Mouse (Mus musculus) leukemia stem cell, adult 10-12 weeks (primary cell): ENCODE data around the gene Rin1. TPM values are rescaled to one million over a fixed set of nuclear protein-coding genes. Genes with fewer than 3 reads are reported as not detected.

Experiments
- polyA plus RNA-seq: library from polyadenylated mRNA; stranded (reverse); fragments of >175 nt; gene quantifications from 2 replicates; pipeline ENCODE4 v1.2.3, GENCODE M21; 2012; ENCODE audit warnings: low replicate concordance

The Rin1 gene
- 0.43 and 0.90 TPM in 2 replicates for polyA plus RNA-seq

DNA sequence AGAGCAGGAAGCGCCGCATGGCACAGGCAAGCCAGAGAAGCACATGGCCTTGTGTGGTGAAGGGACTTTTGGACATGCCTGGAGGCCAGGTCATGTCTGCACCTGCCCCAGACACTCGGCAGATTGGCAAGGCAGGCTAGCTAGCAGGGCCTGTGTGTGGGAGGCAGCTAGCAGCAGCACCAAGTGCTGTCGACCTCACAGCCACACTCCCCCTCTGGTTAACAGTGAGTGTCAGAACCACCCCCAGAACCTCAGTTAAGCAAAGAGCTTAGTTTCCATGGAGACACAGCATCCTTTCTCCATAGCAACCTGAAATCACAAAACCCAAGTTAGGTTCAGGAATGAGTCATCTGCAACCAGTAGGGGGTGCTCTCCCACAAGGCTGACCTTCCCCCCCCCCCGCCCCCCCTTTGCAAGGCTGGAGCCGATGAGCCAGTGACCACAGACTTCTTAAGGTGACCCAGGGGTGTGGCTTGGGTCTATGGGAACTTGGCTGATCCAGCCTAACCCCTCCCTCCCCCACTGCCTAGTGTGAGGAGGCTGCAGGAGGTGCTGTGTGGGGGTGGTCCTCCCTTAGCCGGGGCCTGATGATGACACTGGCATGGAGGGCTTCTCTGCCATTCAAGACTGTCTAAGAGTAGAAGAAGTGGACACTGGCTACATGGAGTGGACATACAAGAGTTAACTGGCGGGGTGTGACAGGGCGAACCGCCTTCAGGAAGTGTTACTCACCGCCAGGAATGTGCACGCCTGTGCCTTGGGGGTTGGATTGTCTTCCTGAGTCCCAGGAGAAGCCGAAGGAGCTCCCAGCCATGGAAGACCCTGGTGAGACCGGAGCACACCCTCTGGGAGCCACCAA, at the start of gene Rin1:
Rin1 (plus strand) TSS at position 435 of the 859 bp plus-strand sequence.

DNA sequence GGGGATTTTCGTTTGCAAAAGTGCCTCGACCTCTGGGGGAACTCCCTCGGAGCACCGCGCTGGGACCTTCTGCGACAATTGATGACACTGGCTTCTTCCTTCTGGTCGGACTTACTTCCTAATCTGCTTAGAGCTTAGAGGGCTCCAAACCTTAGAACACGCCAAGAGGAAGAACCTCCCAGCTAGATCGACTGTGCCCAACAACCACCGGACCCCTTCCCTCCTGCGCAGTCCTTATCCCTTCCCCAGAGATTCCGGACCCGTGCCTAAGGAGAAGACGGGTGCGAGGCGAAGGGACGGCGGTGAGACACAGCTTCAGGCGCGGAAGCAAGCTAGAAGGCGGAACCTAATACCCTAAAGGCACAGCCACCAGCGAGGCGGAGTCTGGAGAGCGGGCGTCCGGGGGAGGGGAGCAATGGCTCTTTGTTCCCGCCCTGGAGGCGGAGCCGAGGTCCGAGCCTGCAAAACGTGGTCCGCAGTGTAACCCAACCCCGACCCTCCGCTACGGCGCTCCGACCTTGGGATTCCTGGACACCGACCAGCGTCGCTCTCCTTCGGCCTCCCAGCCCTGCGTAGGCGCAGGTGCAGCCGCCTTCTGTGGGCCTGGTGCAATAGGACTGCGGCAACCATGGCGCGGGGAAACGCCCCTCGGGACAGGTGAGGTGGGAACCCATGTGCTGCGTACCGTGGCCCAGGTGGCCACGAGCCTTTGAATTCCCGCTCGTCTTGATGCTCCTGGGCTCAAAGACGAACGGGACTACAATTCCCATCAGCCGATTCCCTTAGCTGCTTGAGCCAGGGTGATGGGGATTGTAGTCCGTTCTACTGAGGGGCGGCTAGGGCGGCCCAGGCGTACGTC, 26.4 kb upstream of the Rin1 start, which contains the start of gene Slc29a2:
Slc29a2 (plus strand) TSS at position 240 of the 859 bp plus-strand sequence.

DNA sequence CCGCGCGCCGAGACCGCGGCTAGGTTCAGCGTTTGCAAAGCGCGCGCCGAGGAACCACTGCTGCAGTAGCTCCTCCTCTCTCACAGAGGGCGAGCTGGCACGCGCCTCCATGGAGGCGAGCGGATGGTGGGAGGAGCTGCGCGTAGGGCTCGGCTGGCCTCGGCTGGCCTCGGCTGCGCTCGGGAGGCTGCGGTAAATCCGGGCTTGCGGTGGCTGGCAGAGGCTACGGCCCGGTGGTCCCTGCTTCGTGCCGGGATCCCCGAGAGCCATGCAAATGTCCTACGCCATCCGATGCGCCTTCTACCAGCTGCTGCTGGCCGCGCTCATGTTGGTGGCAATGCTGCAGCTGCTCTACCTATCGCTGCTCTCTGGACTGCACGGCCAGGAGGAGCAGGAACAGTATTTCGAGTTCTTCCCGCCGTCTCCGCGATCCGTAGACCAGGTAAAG, 11.5 kb upstream of the Rin1 start, which contains the start of the genes B4gat1 and AC124502.3:
B4gat1 (plus strand) TSS at position 118 of the 448 bp plus-strand sequence.
AC124502.3 (plus strand) TSS at position 183 of the 448 bp plus-strand sequence.

DNA sequence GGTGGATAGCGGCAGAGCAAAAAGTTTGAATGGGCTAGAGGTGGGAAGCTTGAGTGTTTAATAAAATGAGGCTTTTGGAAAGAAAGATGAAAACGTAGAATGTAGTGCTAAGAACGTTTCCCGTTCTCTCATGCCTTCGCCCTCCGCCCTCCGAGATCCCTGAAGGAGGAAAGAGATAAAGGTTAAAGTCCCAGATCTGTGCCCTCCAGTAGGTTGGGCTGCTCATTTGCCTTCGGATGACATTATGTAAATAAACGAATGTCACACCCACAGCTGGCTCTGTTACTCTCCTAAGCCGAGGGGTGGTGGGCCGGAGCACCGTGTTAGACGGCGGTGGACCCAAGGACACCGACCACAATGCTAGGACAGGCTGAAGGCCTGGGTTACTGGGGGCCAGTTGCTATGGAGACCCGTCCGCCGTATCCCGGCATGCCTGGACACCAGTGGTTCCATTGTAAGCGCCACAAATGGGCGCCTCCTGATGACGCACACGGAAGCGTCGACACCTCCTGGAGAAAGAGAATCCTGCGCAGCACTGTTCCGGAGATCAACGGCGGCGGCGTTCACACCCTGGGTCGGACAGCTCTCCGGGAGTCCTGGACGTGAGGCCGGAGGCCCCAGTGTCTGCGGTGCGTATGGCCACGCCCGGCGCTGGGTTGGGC, 9.3 kb upstream of the Rin1 start, which contains the start of gene Brms1:
Brms1 (plus strand) TSS at position 493 of the 662 bp plus-strand sequence.

DNA sequence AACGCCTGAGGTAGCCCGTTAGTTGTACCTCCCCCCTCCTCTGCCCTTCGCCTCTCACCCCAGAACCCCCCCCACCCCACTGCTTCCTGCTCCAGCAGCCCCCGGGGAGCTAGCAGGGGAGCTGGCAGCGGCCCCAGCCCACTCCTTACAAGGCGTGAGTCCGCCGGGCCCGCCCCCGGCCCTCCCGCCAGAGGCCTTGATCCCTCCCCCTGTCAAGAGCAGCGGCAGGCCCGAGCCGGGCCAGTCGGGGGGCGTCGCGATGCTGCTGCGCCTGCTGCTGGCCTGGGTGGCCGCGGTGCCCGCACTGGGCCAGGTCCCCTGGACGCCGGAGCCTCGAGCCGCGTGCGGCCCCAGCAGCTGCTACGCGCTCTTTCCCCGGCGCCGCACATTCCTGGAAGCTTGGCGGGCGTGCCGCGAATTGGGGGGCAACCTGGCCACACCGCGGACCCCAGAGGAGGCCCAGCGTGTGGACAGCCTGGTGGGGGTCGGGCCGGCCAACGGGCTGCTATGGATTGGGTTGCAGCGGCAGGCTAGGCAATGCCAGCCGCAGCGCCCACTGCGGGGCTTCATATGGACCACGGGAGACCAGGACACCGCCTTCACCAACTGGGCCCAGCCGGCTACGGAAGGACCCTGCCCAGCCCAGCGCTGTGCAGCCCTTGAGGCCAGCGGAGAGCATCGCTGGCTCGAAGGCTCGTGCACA, 17.7 kb downstream of the Rin1 start, which contains the start of gene Cd248:
Cd248 (plus strand) TSS at position 212 of the 703 bp plus-strand sequence.

DNA sequence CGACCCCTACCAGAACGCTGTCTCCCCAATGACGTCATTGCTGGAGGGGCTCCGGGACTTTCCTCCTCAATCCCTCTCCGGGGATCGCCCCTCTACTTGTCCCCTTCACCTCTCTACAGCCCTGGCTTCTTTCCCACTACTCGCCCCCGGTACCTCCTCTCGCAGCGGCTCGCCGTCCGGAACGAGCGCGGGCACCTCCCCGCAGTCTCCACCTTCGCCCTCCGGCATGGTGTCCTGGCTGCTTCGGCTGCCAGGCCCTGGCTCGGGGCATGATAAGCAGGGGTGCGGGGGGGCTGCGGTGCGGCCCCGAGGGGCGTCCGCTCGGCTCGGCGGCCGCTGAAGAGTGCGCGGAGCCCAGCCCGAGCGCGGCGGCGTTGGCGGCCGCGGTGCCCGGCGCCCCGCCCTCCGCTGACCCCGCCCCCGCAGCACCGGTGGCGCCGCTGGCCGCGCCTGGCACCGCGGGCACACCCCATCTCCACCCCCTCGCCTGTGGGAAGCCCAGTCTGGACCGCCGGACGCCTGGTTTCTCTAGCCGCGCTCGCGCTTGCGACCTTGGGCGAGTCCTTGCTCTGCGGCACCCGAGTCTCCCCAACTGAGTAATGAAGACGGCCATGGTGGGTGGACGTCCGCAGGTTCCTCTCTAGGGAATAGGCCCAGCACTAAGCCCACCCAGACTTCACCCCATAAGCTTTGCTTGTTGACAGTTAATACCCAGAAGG, 35.0 kb downstream of the Rin1 start, which contains the start of gene Tmem151a:
Tmem151a (minus strand) TSS at position 387 of the 719 bp plus-strand sequence.

DNA sequence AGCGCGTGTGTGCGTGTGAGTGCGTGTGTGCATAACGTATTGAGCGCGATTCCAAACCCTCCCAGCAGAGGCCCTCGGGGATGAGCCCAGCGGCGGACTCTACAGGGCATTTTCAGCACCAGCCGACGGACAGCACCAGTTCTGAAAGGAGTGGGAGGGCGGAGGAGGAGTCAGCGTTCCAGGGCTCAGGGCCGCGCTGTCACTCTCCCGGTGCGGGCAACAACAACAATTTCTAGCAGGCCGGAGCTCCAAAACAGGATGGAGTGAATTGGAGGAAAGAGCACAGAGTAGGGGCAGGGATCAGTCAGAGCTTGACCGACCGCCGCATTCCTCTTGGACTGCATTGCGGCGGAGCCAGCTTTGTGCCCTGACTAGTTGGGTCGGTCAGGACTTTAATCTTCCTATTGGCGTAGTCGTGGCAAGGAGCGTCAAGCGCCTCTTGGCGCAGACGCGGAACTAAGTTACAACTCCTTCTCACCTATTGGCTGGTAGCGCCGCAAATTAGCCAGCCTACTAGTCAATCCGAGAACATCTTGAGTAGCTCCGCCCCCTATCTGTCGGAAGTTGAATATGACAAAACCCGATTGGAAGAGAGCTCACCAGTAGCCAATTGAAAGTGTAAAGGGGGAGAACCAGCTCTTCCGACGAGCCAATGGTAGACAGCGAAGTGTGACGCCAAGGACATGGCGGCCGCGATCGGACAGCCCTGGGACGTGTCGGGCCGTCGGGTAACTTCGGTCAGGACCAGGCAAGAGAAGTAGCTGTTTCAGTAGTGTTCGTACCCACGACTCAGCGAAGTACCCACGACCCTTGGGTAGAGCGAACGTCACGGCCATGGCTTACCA, 37.8 kb downstream of the Rin1 start, which contains the start of gene Yif1a:
Yif1a (plus strand) TSS at position 655 of the 845 bp plus-strand sequence.

DNA sequence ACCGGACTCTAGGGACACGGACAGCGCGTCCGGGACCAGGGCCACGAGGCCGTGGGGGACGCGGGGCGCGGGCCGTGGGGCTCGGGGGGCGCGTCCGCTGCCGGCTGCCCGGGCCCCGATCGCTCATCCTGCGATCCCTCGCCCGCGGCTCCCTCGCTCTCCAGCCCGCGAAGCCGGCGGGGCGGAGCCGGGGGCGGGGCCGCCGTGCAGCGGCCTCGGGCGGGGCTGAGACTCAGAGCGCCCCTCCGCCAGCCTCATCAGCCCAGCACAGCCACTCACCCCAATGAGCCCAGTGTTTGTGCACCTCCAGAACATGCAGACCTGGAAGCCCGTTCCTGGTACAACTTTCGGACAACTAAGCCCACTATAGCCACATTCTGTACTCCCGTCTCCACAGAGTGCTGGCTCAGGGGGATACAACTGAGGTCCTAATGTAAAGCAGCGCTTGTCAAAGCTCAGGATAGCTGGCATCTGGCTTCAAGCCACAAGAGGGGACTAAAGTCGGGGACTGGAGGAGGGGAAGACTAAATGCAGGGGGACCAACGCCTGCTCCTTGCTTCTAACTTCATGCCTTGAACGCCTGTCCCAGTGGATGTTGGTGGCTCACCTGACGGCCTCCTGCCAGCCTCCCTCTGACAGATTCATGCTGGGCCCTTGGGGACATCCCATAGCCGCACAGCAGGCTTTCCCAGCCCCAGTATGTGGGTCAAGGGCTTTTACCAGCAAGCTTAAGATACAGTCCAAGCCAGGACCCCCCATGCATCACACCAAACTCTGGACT, 48.3 kb downstream of the Rin1 start, which contains the start of gene Cnih2:
Cnih2 (minus strand) TSS at position 159 of the 781 bp plus-strand sequence.

Other genes with a start within 250 kb of the Rin1 start
- gene Gm21992, start 238.9 kb upstream of the Rin1 start, polyA plus RNA-seq: 3.5 and 7.0 TPM in 2 replicates
- 23.2 and 88.3 TPM in 2 replicates for gene Rbm14, start 238.8 kb upstream of the Rin1 start, polyA plus RNA-seq
- 21.4 and 110 TPM in 2 replicates for gene Ccs, start 211.1 kb upstream of the Rin1 start, polyA plus RNA-seq
- not detected in 2 replicates for gene Ccdc87, start 211.1 kb upstream of the Rin1 start, polyA plus RNA-seq
- 17.8 and 31.5 TPM in 2 replicates for gene Ctsf, start 195.4 kb upstream of the Rin1 start, polyA plus RNA-seq
- 0.37 and 0.66 TPM in 2 replicates for gene Actn3, start 172.6 kb upstream of the Rin1 start, polyA plus RNA-seq
- 5.1 and 6.1 TPM in 2 replicates for gene Zdhhc24, start 171.8 kb upstream of the Rin1 start, polyA plus RNA-seq
- gene Bbs1, start 143.9 kb upstream of the Rin1 start, polyA plus RNA-seq: 4.4 and 8.3 TPM in 2 replicates
- gene Dpp3, start 122.2 kb upstream of the Rin1 start, polyA plus RNA-seq: 49.7 and 54.1 TPM in 2 replicates
- gene Peli3, start 107.4 kb upstream of the Rin1 start, polyA plus RNA-seq: 0.11 and 0.36 TPM in 2 replicates
- gene Mrpl11, start 88.3 kb upstream of the Rin1 start, polyA plus RNA-seq: 41.9 and 74.6 TPM in 2 replicates
- gene Npas4, start 60.2 kb upstream of the Rin1 start, polyA plus RNA-seq: 0.14 and 0.37 TPM in 2 replicates
- 3.2 and 6.6 TPM in 2 replicates for gene Slc29a2, start 26.6 kb upstream of the Rin1 start, polyA plus RNA-seq
- gene B4gat1, start 11.7 kb upstream of the Rin1 start, polyA plus RNA-seq: 6.5 TPM in 2 replicates
- not detected in 2 replicates for gene AC124502.3, start 11.6 kb upstream of the Rin1 start, polyA plus RNA-seq
- 29.9 and 97.0 TPM in 2 replicates for gene Brms1, start 9.1 kb upstream of the Rin1 start, polyA plus RNA-seq
- 4.3 and 7.0 TPM in 2 replicates for gene Cd248, start 17.6 kb downstream of the Rin1 start, polyA plus RNA-seq
- gene Tmem151a, start 35.0 kb downstream of the Rin1 start, polyA plus RNA-seq: 0.09 and 1.3 TPM in 2 replicates
- 12.3 and 39.3 TPM in 2 replicates for gene Yif1a, start 38.1 kb downstream of the Rin1 start, polyA plus RNA-seq
- 2.3 and 6.4 TPM in 2 replicates for gene Cnih2, start 48.0 kb downstream of the Rin1 start, polyA plus RNA-seq
- gene Rab1b, start 56.6 kb downstream of the Rin1 start, polyA plus RNA-seq: 269 and 344 TPM in 2 replicates
- 18.0 and 32.6 TPM in 2 replicates for gene Klc2, start 68.1 kb downstream of the Rin1 start, polyA plus RNA-seq
- gene Pacs1, start 222.6 kb downstream of the Rin1 start, polyA plus RNA-seq: 116 and 125 TPM in 2 replicates
- 314 and 709 TPM in 2 replicates for gene Sf3b2, start 245.0 kb downstream of the Rin1 start, polyA plus RNA-seq
- 0.16 and 0.23 TPM in 2 replicates for gene Gal3st3, start 247.8 kb downstream of the Rin1 start, polyA plus RNA-seq